Mouse (Mus musculus): ENCODE measurements at regions not wholly inside any gene's neighbourhood (a gene's known extent, or its start where the extent isn't known, plus 50 kb on each side); places are given as distances from the start of the nearest gene placed in this dataset.

DNA sequence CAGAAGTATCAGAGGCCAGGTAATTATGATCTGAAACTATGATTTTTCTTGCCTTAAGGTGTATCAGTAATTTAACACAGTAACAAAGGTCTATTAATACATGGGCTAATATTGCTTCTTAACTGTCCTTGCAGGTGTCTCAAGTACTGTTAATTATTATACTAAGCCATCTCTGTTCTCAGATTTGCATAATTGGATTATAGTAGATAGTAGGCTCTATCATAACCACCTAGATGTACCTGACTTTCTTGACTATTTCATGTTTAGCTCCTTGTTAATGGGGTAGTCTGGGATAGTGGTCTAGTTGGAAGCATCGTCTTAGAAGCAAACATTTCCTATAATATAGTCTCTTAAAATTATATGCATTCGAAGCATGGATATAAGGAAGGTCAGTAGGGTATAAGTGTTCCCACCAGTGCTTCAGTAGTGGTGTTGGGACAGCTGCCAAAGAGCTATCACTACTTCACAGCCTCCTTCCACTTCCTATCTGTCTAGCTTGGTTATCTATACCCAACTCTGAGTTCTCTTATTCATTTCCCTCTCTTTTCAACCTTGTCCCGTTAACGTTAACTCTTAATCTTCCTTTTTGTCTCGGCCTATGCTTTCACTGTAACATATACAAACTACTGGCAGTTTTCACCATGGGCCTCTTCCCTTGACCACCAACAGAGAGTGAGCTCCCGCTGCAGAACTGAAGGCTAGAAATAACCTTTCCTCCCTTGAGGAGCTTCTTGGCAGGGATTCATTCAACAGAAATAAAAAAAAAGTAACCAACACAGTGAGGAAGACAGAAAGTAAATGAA is 630.9 kb upstream of the Lcorl start:
- no peak for DNase-seq (ENCODE audit: low spot score in 2 of 2)

DNA sequence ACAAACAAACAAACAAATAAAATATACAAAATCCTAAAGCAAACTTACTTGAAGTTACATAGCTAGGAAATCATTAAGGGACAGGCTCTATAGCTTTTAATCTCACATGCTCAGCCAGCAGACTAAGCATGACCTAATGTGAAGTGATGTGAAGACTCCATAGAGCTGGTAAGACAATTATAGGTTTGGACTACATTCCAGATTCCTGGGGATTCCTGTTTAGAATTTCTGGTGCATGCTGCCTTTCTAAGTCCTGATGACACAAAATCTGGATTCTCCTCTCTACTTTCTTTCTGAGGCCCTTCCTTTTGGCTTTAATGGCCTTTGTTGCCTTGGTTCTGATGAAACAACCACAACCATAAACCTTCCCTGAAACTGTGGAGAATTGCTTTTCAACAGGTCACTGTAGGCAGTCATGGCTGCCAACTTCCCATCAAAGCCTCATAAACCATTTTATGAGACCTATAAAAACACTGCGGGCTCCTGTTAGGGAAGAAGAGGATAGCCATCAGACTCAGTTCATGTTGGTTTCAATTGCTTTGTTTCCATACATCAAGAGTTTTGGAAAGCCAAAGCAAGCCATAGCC is 629.4 kb upstream of the Lcorl start:
- no peak for DNase-seq (ENCODE audit: low spot score in 2 of 2)

DNA sequence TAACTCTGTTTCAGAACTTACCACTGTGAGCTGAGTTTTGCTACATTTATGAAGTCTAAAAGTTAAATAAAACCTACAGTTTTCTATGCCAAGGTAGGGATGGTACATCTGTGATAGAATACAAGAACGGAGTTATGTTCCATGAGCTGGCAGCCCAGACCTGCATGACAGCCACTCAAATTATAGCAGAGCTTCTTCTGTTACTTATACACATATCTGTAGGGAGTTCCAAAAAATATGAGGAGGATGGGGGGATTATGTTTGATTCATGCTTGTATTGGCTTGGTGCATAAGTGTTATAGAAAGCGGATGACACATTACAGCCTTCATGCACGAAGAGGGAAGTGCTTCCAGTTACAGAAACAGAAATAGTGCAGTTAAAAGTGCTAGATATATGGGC is 598.9 kb upstream of the Lcorl start:
- DNase-seq (ENCODE audit: low spot score in 2 of 2): no peak

DNA sequence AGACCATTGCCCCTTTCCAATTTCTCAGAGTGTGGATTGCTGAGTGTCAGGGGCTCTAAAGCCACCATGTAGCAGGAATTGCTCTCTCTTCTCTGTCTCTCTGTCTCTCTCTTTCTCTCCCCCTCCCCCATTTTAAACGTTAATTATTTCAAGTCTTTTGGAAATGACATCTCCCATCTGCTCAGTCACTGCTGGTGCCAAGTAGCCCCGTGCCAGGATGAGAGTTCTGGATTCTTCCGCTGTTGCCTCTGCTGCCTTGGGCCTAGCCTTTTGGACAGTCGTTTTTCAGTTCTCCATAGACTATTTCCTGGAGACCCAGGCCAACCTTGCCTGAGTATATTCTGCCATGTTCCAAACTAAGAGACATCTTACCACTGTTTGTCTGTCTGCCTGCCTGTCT is 590.9 kb upstream of the Lcorl start:
- DNase-seq (ENCODE audit: low spot score in 2 of 2): no peak

DNA sequence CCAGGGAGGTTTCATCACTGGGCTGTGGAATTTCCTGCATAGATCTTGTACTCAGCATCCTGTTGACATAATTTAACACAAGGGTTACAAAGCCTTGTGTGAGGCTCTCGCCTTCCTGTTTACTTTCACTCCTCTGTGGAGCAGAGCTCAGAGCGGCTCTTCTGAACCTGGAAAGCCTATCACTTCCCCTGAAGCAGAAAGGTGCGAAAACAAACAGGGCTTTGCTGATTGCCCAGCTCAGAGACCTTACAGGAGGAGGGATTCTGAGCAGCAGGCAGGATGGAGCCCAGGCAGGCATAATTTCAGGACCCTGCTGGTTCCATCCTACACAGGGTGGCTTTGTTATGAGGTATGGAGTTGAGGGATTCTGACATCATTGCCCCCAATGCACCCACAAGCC is 588.4 kb upstream of the Lcorl start:
- no peak for DNase-seq (ENCODE audit: low spot score in 2 of 2)

DNA sequence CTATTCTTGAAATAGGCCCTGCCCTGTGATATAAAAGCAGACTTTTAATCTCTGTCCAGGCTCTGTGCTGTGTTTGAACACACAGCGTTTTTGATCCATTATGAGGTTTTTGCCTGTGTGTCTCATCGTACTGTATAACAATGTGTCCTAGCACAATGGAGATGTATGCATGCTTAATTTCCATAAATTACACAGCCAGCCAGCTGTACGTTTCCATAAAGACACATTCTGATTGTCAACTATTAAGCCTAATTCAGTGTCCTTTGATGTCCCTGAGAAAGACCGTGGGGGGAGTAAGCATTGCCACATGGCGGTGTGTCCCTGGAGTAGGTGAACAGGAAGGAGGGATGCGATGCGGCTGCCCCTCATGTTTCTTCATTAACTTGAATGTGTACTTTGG is 587.7 kb upstream of the Lcorl start:
- DNase-seq (ENCODE audit: low spot score in 2 of 2): no peak

DNA sequence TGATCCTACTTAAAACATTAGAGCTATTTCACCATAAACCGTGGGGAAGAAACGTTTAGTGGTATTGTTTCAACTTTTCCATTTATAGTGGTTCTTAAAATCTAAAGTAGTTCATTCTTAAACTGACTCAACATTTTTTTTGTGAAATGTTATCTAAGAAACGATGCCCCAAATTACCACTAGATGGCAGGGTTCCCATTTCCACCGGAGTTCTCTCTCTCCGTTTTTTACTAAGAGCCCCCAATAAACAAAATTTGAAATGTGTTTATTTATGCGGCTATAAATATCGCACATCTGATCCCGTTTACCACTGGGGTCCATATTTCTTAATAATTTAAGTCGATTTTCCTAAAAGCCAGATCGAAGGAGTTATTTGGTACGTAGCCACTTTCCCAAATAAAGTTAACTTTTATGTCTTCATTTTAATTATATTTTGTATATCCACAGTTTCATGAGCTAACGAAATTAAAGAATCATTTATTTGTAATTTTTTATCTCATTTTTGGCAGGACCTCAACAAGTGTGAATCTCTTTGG is 586.5 kb upstream of the Lcorl start:
- no peak for DNase-seq (ENCODE audit: low spot score in 2 of 2)

DNA sequence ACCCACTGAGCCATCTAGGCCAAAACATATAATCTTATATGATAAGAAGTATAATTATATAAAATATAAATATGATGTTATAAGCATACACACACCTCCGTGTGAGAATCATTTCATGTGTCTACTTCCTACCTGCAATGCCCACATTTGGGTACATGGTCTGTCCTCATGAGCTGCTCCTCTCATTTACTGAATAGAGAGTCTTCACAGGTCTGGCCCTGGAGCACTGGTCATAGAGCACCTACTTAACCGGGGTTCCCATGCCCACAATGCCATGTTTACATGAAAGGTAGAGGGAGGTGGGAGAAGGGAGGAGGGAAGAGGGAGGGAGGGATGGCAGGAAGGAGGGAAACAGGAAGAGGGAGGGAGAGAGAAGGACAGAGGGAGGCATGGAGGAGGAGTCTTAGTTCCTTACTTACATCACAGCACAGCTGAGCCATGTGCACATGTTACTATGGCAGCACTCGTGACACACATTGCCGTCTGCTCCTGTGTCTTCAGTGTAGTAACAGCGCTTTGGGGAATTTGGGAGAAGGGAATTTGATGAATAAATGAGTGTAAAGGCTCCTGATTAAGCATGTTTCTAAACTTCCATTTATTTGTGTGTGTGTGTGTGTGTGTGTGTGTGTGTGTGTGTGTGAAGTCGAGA is 585.3 kb upstream of the Lcorl start:
- DNase-seq (ENCODE audit: low spot score in 2 of 2): no peak

DNA sequence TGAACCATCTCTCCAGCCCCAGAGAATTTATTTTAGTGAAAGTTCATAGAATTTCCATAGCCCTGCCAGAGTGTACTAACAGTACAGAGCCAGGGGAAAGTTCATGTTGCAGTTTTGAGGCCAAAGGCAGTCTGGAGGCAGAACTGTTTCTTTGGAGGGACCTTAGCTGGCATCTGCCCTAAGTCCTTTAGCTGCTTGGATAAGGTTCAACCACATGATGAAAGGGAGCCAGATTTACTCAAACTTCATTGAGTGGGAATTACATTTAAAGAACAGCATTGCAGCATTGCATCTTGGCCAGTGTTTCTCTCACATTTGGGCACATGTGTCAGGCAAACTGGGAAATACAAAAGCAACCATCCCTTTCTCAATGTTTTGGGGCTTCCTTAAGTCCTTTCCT is 584.3 kb upstream of the Lcorl start:
- no peak for DNase-seq (ENCODE audit: low spot score in 2 of 2)

DNA sequence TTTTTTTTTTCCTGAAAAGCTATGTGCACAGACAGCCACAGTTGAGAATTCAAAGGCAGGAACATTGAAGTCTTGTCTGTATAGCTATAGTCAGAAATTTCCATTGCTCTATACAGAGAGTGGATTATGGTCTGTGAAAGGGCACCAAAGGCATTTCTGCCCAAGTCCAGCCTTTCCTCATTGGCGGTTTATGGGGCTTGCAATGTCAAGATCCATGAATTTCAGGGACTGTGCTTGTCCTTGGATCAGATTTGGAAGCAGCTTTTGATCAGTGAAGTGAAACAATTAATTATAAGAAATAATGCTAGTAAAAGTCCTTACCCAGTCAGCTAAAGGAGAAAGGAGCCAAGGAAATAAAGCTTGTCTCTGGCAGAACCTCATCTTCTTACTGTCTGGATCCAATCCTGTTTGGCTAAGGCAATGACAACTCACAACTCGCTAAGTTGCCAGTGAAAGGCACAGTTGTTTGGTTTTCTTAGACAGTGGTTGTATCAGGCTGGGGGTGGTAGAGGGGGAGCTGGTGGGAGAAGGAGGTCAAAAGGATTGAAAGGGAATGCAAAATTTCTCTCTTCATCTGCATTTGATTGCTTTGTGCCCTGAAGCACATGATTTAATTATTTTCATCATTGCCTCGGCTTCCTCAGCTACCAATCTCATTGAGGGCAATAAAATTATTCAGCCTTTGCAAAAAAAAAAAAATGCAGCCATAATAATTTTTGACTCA is 574.4 kb upstream of the Lcorl start:
- no peak for DNase-seq (ENCODE audit: low spot score in 2 of 2)

DNA sequence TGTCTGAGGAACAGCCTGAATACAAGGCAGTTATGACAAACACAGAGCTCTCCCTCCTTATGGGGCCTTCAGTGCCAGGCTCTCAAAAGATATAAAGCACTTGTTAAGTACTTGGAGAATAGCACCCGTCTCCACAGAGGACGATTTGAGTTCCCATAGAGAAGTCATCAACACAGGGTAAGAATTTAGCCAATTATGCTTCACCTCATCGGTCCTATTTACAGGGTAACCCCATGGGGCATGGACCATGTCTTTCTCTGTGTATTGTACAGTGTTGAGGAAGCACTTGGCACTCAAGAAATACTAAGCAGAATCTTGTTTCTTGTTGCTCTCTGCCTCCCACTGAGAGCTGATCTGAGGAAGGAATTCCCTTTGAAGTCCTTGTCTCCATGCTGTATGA is 565.3 kb upstream of the Lcorl start:
- no peak for DNase-seq (ENCODE audit: low spot score in 2 of 2)

DNA sequence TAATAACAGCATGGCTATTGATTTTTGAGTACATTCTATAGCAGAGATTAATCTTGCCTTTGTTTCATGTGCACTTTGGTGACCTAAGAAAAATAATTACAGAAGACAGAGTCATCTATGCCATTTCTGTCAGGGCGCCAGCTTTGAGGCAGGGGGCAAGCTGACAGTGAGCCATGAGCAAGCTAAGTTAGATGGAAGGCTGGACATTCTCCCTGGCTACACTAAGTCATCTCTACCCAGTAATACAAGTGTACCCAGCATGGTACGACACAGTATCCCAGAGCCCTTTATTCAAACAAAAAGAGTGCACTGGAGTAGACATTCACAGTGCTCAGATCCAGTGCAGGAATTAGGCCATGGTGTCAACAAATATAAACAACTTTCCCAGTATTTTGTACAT is 549.6 kb upstream of the Lcorl start:
- DNase-seq (ENCODE audit: low spot score in 2 of 2): no peak

DNA sequence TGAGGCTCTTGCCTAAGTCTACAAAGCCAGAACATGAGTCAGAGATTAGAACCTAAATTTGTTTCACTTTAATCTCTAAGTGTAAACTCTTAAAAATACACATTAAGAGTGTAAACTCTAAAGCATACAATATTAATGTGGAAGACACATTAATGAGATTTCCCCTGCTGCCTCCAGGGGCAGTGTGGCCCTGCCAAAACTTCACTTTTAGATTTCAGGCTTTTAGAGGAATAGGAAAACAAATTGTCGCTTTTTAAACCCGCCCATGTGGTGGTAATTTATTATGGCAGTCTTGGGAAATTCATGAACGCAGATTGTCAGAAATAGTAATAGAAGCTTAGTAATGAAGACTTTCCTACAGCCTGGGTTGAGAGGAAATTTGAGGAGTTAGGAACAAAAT is 549.0 kb upstream of the Lcorl start:
- no peak for DNase-seq (ENCODE audit: low spot score in 2 of 2)

DNA sequence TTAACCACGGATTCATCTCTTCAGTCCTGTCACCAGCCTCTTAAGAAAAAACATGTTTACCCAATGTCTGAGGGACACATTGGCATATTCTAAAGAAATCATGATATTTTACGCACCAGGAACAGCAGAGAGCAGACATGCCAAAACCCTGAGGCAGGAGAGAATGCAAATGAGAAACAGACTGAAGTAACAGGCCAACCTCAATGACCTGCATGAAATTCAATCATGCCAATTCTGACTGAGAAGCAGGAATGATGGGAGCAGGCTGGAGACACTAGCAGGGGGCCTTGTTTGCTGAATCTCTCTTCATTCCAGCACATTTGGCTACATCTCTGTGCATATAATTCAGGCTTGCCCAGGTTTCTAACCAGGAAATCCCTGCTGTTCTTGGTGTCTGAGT is 529.2 kb upstream of the Lcorl start:
- DNase-seq (ENCODE audit: low spot score in 2 of 2): no peak

DNA sequence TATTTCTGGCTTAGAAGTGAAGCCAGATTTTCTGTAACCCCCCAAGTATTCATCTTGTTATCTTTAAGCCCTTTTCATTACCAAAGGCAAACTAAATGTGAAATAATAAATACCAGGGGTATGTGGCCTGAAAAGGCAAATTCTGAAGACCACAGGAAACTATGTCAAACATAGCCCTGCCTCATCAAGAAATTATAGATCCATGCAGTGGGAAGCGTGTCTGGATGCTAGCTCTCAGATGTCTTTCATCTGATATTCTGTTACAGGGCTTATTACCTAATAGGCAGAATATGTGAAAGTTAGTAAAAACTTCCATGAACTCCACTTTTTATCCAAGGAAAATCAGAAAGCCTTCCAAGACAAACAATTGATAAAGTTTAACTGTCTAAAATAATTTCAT is 509.9 kb upstream of the Lcorl start:
- DNase-seq (ENCODE audit: low spot score in 2 of 2): no peak

DNA sequence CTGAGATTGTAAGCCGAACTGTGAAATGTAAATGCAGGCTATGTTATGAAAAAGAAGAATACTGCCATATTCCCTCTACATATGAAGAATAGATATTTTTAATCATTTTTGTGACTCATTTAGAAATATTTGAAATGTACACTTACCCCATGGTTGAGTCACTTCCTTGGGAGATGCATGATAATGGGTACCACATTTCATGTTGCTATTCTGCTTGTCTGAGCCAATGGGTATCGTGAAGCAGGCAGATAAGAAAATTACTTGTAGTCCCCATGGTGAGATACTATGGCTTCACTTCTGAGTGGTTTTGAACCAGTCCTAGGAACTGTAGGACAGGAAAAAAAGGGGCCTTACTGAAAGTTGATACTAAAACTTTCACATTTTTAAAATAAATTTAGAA is 506.2 kb upstream of the Lcorl start:
- no peak for DNase-seq (ENCODE audit: low spot score in 2 of 2)

DNA sequence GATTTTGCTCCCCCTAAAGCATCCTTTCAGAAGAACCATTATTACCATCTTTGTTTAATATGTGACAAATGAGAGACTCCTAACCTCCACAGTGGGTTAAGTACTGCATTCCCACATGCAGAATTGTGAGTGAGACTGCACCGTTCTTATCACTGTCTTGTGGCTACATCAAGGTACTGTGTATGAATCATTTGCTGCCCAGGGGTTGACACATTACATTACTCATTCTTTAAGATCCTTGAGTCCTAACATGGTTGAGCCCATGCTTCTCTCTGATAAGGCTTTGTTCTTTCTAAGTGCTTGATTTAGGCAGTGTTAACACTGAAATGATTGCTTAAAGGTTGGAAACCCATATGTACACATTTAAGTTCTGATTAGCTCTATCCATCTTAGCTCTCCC is 504.2 kb upstream of the Lcorl start:
- no peak for DNase-seq (ENCODE audit: low spot score in 2 of 2)

DNA sequence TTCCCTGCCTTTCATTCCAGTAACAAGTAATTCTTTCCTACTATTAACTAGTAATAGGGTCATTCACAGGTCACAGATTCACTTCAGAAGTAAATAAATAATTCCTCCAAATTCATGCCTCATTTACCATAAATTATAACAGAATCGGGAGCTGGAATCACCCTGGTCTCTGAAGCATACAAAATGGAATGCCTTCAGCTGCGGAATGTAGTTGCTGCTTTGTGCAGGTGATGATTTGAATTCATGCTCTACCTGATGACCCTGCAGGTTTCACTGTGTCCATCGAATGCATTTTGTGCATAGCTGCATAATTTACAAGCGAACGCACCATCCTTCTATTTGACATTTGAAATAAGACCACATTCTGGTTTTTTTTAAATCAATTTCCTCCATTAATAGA is 491.0 kb upstream of the Lcorl start:
- no peak for DNase-seq (ENCODE audit: low spot score in 2 of 2)

DNA sequence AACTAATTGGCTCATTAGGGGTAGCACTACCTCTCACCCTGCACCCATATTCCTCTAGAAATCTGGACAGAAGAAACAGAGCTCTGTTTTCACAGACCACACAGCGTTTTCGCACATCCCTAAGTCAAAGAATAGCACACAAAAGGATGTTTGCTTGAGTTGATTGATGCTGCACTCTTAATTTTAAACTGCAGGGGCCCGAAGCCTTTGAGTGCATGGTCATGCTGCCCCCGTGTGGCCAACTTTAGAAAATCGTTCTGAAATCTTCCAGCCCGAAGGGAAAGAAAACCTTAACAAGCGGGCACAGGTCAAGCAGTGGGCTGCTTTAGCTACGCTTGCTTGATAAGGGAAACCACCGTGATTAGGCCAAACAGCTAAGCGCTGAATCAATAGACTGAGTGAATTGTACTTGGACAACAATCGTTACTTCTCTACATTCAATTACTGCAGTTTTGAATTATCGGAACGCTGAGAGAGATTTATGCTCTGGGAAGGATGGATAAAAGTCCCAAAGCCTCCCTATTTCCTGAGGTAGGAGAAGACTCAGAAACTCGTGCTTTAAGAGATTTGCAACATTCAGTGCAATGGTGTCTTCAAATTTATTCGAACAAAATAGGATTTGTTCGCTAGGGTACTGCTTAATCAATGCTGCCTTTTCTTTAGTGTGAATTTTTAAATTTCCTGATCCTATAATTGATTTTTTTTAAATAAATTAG is 490.1 kb upstream of the Lcorl start:
- DNase-seq (ENCODE audit: low spot score in 2 of 2): peak; percentile 1 to 53

DNA sequence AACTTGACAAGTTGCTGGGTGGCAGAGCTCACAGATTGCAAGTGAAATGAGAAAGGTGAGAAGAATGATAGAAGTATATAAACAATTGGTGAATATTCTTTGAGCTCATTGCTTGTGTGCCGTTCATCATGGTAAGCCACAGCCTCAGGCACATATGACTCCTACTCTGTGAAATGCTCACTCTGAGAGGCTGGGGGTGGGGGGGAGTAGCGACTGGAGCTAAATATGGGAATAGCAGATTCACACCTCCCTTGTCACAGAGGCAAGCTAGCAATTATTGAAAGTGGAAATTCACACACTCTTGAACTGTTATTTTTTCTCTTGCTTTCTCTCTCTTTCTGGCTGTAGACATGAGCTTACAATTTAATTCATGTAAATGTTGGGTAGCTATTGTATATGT is 481.0 kb upstream of the Lcorl start:
- DNase-seq (ENCODE audit: low spot score in 2 of 2): no peak

DNA sequence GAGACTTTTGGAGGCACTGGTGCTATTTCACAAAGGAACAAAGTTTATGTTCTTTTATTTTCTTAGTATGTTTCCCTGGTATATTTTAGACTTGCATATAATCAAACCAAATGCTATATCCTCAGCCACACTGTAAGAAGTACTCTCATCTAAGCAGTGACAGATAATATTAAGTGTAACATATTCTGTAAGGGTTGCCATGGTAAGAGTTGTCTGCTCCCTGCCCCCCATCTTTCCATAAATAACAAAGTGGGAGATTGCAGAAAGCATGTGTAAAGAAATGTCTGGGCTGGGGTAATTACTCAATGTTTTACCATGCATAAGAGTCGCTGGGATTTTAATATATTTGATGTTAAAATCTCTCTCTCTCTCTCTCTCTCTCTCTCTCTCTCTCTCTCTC is 473.5 kb upstream of the Lcorl start:
- DNase-seq (ENCODE audit: low spot score in 2 of 2): no peak
